Mouse (Mus musculus): Measurements from ENCODE around the gene Arnt2. TPM values are rescaled to one million over a fixed set of nuclear protein-coding genes. Genes with fewer than 3 reads are reported as not detected.
A peak's percentile ranks its signal among the peaks of the same experiment; 100 is the strongest.

The Arnt2 gene
- polyA plus RNA-seq, 1 experiment from 2014 or later = 60.3 TPM

DNA sequence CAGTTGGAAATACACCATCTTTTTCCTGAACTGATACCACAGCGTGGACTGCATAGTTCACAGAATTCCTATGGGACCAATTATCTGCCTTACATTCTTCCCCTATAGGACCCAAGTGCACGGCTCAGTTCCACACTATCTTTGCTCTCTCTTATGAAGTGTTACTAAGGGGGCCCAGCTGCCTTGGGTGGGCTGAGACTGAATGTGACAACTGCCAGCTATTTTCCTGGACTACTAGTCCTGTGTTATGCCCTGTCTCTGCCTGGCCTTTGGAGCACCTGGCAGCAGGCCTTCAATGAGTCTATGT is 73.4 kb downstream of the Arnt2 start:
- no peak overlapping the region for H3K27ac ChIP-seq
- 58% methylated on average over 2 of the region's 2 CpGs for WGBS
- peaks cover 28% of the 10 kb centered on the region for H3K36me3 ChIP-seq
- H3K4me1 ChIP-seq (replicated peaks) = peaks cover 36% of the 10 kb centered on the region
- no peak for ATAC-seq (ENCODE audit: low FRiP score)
- H3K4me3 ChIP-seq = no peak overlapping the region
- no peak overlapping the region for H3K4me2 ChIP-seq
- no peaks in the 10 kb centered on the region for H3K9me3 ChIP-seq
- no peak overlapping the region for H3K9ac ChIP-seq
- no peaks in the 10 kb centered on the region for H3K27me3 ChIP-seq

DNA sequence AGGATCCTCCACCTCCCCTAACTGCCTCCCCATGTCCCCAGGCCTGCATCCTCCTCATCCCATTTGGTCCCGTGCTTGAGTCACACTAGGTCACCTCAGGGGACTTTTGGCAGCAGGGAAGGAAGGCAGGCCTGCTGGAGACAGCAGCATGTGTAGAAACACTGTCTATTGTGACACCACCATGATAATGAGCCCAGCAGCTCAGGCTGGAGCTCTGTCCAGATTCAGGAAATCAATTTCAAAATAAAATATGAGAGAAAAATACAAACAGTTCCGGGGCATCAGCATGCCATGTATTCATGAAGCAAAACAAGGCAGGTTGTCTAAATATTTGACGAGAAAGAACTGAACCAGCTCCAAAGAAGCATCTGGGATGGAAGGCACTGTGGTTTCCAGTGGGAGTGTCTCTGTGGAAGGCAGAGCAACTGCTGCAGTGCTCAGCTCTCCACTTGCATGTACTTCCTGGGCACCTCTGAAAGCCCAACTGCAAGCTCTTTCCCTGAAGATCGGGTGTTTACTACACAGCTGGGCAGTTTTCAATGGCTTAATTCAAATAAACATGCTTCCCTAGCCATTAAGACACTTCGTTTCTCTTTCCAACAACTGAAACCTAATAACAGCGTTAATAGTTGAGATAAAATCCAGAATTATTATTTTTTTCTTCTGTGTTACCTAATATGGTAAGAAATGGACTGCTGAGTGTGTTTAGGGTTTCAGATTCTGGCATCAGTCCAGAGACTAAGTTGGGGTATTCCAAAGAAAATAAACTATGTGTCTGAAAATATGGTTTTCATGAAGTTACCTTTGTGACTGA is 74.0 kb downstream of the Arnt2 start:
- 80% methylated on average over 6 of the region's 6 CpGs for WGBS
- Histone ChIP-seq H3K9me3 (no peaks in the 10 kb centered on the region), H3K4me3 (no peak overlapping the region), H3K9ac (no peak overlapping the region), H3K27me3 (no peaks in the 10 kb centered on the region), H3K4me1 (replicated peaks) (peaks cover 41% of the 10 kb centered on the region), H3K27ac (no peak overlapping the region; the same call in 1 of the 2 replicates), H3K4me2 (no peak overlapping the region), H3K36me3 (peaks cover 22% of the 10 kb centered on the region)
- ATAC-seq (ENCODE audit: low FRiP score) = no peak

DNA sequence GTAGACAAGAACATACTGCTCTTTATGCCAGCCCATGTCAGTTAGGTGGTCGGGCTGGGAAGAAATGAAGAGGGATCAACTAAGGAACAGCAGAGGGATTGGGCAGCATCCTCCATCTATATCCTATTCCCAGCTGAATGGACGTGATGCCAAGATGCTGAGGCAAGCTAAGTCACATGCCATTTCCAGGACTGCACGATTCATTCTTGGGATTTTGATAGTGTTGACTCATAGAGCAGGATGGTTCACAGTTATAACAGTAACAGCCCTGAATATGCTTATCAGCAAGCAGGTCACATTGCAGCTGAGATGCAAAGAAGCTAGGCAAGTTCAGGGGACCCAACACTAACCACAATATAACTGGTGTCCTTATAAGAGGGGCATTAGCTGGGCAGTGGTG is 76.0 kb downstream of the Arnt2 start:
- H3K36me3 ChIP-seq = peaks cover 12% of the 10 kb centered on the region
- no peak overlapping the region for H3K4me2 ChIP-seq
- no peaks in the 10 kb centered on the region for H3K27me3 ChIP-seq
- H3K9ac ChIP-seq = no peak overlapping the region
- peaks cover 48% of the 10 kb centered on the region for H3K4me1 ChIP-seq (replicated peaks)
- no peaks in the 10 kb centered on the region for H3K9me3 ChIP-seq
- no peak for ATAC-seq (ENCODE audit: low FRiP score)
- H3K4me3 ChIP-seq = no peak overlapping the region
- no peak overlapping the region for H3K27ac ChIP-seq
- 96% methylated on average over 3 of the region's 3 CpGs for WGBS

DNA sequence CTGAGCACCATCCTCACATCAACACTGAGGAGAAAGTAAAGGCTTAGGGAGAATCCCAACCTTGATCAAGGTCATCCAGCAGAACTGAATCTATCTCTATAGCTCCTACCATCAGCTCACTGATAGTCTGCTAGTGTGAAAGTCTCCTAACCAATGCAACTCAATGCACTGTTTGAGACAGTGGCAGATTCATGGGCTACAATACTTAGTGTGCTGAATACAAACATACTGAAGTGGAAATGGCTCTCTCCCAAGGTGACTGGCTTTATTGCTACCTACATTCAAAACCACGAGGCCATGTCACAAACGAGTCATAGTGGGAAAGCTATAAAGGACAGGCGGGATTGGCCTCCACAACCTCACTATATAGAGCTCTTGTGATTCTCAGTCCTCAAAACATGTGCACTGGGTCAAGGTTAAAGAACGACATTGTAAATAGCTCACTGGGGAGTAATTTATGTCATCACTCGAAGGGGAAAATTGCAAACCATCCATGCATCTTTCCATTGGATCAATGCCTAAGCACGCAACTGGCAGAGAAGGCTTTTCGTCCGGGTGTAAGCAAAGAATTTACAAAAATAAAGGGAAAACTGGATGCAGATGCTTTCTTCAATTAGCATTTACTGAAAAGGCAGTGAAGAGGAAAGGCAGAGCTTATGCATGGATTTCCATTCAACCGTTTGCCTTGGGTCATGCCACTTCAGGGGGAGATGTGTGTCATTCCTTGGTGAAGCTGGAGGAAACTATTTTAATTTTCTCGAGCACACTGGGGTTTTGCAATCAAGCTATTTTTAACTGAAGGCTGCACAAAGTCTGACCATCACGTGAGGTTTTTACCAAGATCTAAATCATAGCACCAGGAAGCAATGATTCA is 77.4 kb downstream of the Arnt2 start:
- no peaks in the 10 kb centered on the region for H3K27me3 ChIP-seq
- no peak overlapping the region for H3K4me3 ChIP-seq
- 38% methylated on average over 11 of the region's 11 CpGs for WGBS
- H3K9me3 ChIP-seq = no peaks in the 10 kb centered on the region
- H3K4me1 ChIP-seq (replicated peaks) = peaks cover 56% of the 10 kb centered on the region
- H3K36me3 ChIP-seq = peaks cover 12% of the 10 kb centered on the region
- H3K9ac ChIP-seq = no peak overlapping the region; the same call in 1 of the 2 replicates
- H3K27ac ChIP-seq = peak overlapping the region; percentile 35; the same call in 1 of the 2 replicates
- no peak overlapping the region for H3K4me2 ChIP-seq
- no peak for ATAC-seq (ENCODE audit: low FRiP score)

DNA sequence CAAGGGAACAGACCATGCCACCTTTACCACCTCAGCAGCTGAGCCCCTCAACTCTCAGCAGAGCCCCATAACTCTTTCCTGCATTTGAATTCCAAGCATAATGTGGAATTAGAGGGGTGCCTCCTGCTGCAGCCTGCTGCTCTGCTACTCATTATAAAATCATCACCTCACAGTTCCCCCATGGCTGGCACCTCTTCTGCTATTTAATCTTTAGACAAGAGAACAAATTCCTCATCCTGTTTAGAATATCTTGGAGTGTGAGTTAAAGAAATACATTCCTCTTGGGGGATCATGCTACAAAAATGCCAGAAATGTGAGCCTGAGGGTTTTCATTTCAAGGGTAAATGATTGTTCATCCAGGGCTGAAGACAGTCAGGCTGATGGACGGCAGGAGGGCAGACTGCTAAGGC is 80.8 kb downstream of the Arnt2 start:
- no peak overlapping the region for H3K9ac ChIP-seq
- H3K27me3 ChIP-seq = no peaks in the 10 kb centered on the region
- peaks cover 47% of the 10 kb centered on the region for H3K4me1 ChIP-seq (replicated peaks)
- WGBS = 46% methylated on average over 1 of the region's 1 CpGs
- peak overlapping the region; percentile 72 for H3K27ac ChIP-seq
- H3K4me2 ChIP-seq = no peak overlapping the region
- no peak overlapping the region for H3K4me3 ChIP-seq
- H3K9me3 ChIP-seq = no peaks in the 10 kb centered on the region
- peaks cover 23% of the 10 kb centered on the region for H3K36me3 ChIP-seq
- no peak for ATAC-seq (ENCODE audit: low FRiP score)

DNA sequence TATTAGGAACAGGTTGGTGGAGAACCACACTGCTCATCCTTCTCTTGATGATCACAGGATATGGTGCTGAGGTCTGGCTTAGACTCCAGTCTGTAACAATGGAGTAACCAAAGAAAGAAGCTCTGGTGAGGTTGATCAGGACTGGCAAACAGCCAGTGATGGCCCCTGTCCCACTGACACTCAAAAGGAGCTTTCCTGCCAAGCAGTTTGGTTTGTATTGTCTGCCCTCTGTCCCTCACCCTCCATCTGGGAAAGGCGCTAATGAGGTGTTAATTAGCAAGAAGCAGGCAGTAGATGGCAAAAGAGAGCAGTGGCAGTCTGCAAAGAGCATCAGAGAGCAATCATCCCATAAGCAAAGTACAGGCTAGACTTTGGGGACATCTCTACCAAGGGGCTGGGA is 81.2 kb downstream of the Arnt2 start:
- peak; percentile 36; the same call in 1 of the 2 replicates for ATAC-seq (ENCODE audit: low FRiP score)
- peaks cover 45% of the 10 kb centered on the region for H3K4me1 ChIP-seq (replicated peaks)
- no peaks in the 10 kb centered on the region for H3K9me3 ChIP-seq
- 65% methylated on average over 1 of the region's 1 CpGs for WGBS
- H3K36me3 ChIP-seq = peaks cover 19% of the 10 kb centered on the region
- H3K9ac ChIP-seq = no peak overlapping the region
- no peak overlapping the region for H3K4me3 ChIP-seq
- H3K27me3 ChIP-seq = no peaks in the 10 kb centered on the region
- peak overlapping the region; percentile 72 for H3K27ac ChIP-seq
- H3K4me2 ChIP-seq = no peak overlapping the region

DNA sequence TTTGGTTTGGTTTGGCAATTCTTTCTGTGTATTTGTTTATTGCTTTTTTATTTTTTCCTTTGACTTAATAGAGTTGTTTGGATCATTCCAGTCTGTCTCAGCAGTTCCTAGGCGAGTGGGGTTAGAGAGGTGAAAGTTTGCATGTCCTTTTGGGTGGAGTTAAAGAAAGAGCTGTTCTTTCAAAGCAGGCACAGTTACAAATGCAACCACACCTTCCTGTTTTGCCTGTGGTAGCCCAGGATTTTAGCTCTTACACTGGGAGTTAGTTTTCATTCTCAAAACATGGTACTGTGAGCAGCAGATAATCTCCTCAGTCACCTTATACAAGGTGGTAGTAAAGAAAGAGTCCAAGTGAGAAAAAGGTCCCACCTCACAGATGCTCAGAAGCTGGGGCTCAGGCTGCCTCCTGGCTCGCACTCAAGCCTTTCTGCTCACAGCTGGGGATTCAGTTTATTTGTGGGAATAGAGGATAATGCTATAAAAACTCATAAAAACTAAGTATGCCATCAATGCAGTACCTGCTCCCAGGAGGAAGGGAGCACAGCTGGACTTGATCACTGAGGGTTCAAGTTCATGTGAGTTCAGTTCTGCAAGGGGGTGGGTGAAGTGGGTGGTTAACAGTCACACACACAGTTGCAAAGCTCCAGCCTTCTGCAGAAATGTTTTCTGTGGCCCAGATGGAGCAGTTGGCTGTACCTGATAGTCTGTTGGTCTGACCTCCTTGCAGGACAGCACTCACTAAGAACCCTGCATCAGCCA is 84.2 kb downstream of the Arnt2 start:
- H3K4me1 ChIP-seq (replicated peaks) = peaks cover 17% of the 10 kb centered on the region
- no peak for ATAC-seq (ENCODE audit: low FRiP score)
- peaks cover 19% of the 10 kb centered on the region for H3K36me3 ChIP-seq
- WGBS = 87% methylated on average over 2 of the region's 2 CpGs
- H3K9me3 ChIP-seq = no peaks in the 10 kb centered on the region
- H3K27me3 ChIP-seq = no peaks in the 10 kb centered on the region
- H3K27ac ChIP-seq = no peak overlapping the region
- no peak overlapping the region for H3K4me2 ChIP-seq
- no peak overlapping the region for H3K4me3 ChIP-seq
- no peak overlapping the region for H3K9ac ChIP-seq

DNA sequence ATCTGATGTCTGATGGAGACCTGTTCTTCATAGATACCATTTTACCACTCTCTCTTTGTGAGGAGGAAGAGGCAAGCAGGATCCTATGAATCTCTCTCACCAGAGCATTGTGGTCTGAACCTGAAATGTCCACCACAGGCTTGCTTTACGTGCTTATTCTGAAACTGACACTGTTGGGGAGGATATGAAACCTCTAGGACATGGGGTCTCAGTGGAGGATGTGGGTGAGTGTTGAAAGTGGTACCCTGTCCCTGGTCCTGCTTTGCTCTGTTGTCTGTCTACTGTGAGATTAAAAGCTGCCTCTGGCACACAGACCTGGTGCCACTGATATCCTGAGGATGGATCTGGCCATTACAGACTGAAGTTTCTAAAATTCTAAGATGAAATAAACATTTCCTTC is 88.4 kb downstream of the Arnt2 start:
- peaks cover 14% of the 10 kb centered on the region; the same call in 1 of the 2 replicates for H3K36me3 ChIP-seq
- no peak overlapping the region for H3K27ac ChIP-seq
- H3K4me3 ChIP-seq = no peak overlapping the region
- H3K9me3 ChIP-seq = no peaks in the 10 kb centered on the region
- WGBS = 89% methylated on average over 1 of the region's 1 CpGs
- H3K27me3 ChIP-seq = no peaks in the 10 kb centered on the region
- no peak for ATAC-seq (ENCODE audit: low FRiP score)
- no peaks in the 10 kb centered on the region for H3K4me1 ChIP-seq (replicated peaks)
- H3K9ac ChIP-seq = no peak overlapping the region
- H3K4me2 ChIP-seq = no peak overlapping the region

DNA sequence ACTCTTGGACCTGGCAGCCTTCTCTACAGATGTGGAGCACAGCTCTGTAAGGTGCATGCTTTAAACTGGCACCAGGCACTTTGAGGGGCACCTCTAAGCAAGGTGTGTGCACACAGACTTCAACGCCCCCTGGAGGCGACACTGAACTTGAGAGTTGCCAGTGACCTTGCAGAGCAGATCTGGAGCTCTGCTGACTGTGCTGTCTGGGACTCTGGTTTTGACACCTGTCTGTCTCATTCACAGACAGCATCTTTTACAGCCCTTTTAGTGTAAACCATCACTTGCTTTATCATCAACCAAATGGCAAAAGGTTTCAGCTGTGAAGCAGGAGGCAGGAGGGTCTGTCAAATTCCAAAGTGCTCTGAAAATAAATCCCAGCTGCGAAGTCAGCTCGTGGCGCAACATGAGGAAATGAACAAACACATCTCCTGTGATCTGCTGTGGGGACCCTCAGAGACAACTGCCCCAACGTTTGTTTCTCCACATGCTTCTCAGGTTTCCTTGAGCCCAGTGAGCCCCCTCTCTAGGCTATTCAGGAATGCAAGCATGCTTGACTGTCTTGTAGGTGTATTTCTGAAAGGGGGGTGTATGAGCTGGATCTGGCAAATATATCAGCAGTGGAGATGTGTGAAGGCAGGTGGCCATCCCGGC is 94.5 kb downstream of the Arnt2 start:
- no peaks in the 10 kb centered on the region for H3K4me1 ChIP-seq (replicated peaks)
- H3K9me3 ChIP-seq = no peaks in the 10 kb centered on the region
- WGBS = 81% methylated on average over 7 of the region's 7 CpGs
- peaks cover 20% of the 10 kb centered on the region for H3K36me3 ChIP-seq
- H3K4me3 ChIP-seq = no peak overlapping the region
- no peak overlapping the region for H3K9ac ChIP-seq
- no peaks in the 10 kb centered on the region for H3K27me3 ChIP-seq
- H3K4me2 ChIP-seq = no peak overlapping the region
- no peak for ATAC-seq (ENCODE audit: low FRiP score)
- H3K27ac ChIP-seq = no peak overlapping the region

DNA sequence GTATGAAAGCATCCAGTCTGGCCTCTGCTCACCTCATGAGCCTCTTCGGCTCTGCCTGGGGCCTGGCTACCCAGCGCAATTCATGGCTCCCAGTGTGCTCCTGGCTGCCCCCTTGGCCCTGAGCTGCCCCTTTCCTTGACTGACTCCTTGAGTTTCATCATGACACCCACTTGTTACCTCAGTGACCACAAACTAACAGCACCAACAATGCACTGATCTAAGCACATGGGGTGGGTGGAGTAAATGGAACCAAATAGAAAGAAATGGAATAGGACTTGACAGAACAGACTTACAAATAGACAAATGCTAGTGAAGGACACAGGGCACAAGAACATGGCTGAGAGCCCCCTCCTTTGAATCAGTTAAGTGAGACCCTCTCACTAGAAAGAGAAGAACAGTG is 95.2 kb downstream of the Arnt2 start:
- Histone ChIP-seq H3K4me3 (no peak overlapping the region), H3K9me3 (no peaks in the 10 kb centered on the region), H3K27me3 (no peaks in the 10 kb centered on the region), H3K9ac (no peak overlapping the region), H3K4me2 (no peak overlapping the region), H3K4me1 (replicated peaks) (no peaks in the 10 kb centered on the region), H3K36me3 (peaks cover 27% of the 10 kb centered on the region), H3K27ac (no peak overlapping the region)
- 96% methylated on average over 2 of the region's 2 CpGs for WGBS
- ATAC-seq (ENCODE audit: low FRiP score) = no peak

DNA sequence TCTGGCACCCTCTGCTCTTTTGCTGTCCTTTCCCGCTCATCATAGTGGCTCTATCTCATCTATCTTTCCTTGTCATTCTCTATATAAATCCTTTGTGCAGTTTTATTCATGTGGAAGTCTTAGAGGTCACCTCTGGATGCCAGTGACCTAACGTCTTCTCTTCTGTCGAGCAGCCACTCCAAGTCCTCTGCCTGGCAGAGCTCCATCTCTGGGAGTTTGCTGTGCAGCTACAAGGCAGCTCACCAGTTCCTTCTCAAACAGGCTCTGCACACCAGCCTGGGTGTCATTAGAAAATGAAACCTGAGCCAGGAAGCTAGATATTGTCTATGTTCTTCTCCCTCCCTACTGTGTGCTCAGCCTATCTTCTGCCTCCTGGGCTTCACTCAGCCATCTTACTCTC is 98.4 kb downstream of the Arnt2 start:
- no peak for ATAC-seq (ENCODE audit: low FRiP score)
- peaks cover 46% of the 10 kb centered on the region for H3K36me3 ChIP-seq

DNA sequence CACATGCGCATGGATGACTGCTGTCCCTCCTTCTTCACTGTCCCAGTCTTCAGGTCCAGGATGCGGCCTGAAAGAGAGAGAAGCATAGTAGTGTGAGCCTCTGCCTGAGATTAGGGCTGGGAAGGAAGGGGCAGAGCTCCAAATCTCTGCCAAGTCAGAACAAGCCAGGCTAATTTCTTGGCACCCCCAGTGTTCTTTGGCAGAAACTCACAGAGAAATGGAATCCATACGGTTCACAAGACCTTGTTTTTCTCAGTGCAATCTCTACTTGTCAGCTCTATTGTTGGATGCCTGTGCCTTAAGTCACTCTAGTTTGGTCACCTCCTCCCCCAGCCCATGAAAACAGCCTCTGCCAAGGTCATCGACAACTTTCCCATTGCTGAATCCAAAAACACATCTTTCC is 99.1 kb downstream of the Arnt2 start:
- ATAC-seq (ENCODE audit: low FRiP score) = no peak
- no peaks in the 10 kb centered on the region for H3K9me3 ChIP-seq
- peaks cover 46% of the 10 kb centered on the region for H3K36me3 ChIP-seq
- no peak overlapping the region for H3K4me3 ChIP-seq
- H3K27ac ChIP-seq = no peak overlapping the region
- H3K27me3 ChIP-seq = no peaks in the 10 kb centered on the region
- 87% methylated on average over 4 of the region's 4 CpGs for WGBS
- H3K4me2 ChIP-seq = no peak overlapping the region
- H3K9ac ChIP-seq = no peak overlapping the region
- H3K4me1 ChIP-seq (replicated peaks) = no peaks in the 10 kb centered on the region

More for the DNA sequence above, 98.4 kb downstream of the Arnt2 start:
- H3K27ac ChIP-seq = no peak overlapping the region
- 75% methylated on average over 3 of the region's 3 CpGs for WGBS
- no peaks in the 10 kb centered on the region for H3K9me3 ChIP-seq
- no peak overlapping the region for H3K4me2 ChIP-seq
- no peak overlapping the region for H3K4me3 ChIP-seq
- H3K9ac ChIP-seq = no peak overlapping the region
- H3K27me3 ChIP-seq = no peaks in the 10 kb centered on the region
- H3K4me1 ChIP-seq (replicated peaks) = no peaks in the 10 kb centered on the region

Measured in hindbrain, embryonic 13.5 days (tissue).